Mouse (Mus musculus) heart, embryonic 11.5 days (tissue): ENCODE results near the gene Prrc2c. TPM values are rescaled to one million over a fixed set of nuclear protein-coding genes. Genes with fewer than 3 reads are reported as not detected.

Experiments used
- ATAC-seq: fragments of 200-750 bp; cut with Nextera tagmentation; replicated peaks from 2 replicates; pipeline ENCODE4 v1.8.0; 2017; ENCODE audit warnings: moderate library complexity; ENCODE audit not compliant: insufficient number of reproducible peaks, low FRiP score, low TSS enrichment
- H3K27ac ChIP-seq: fragments of 300-500 bp; sonication (generic); 2 replicates; pipeline ENCODE4 v1.5.1; 2014; ENCODE audit warnings: mild to moderate bottlenecking, low read depth, low read length
- H3K27me3 ChIP-seq: fragments of 300-500 bp; sonication (generic); 2 replicates; pipeline ENCODE4 v1.6.1; 2014; ENCODE audit warnings: mild to moderate bottlenecking, low read length, mixed read lengths; ENCODE audit not compliant: control insufficient read depth, insufficient read depth
- H3K36me3 ChIP-seq: fragments of 300-500 bp; sonication (generic); 2 replicates; pipeline ENCODE4 v1.6.1; 2014; ENCODE audit warnings: mild to moderate bottlenecking, low read length, moderate library complexity, mixed read lengths; ENCODE audit not compliant: control insufficient read depth, insufficient read depth
- H3K4me1 ChIP-seq: fragments of 300-500 bp; sonication (generic); 2 replicates; pipeline ENCODE4 v1.6.1; 2014; ENCODE audit warnings: low read length; ENCODE audit not compliant: control insufficient read depth, insufficient read depth
- H3K4me2 ChIP-seq: fragments of 300-500 bp; sonication (generic); 2 replicates; pipeline ENCODE4 v1.6.1; 2014; ENCODE audit warnings: mild to moderate bottlenecking, moderate library complexity
- H3K4me3 ChIP-seq: fragments of 300-500 bp; sonication (generic); 2 replicates; pipeline ENCODE4 v1.5.1; 2014; ENCODE audit warnings: low read depth, low read length
- H3K9ac ChIP-seq: fragments of 300-500 bp; sonication (generic); 2 replicates; pipeline ENCODE4 v1.6.1; 2014; ENCODE audit warnings: mild to moderate bottlenecking, low read depth, low read length, moderate library complexity
- H3K9me3 ChIP-seq: fragments of 300-500 bp; sonication (generic); replicated peaks from 2 replicates; pipeline ENCODE4 v1.6.1; 2016; ENCODE audit warnings: low read length; ENCODE audit not compliant: control insufficient read depth
- WGBS: fragments of 180-500 bp; shearing (Covaris S2); extraction: QIAGEN DNeasy Blood & Tissue Kit; methylation state at CpG from one replicate; pipeline ENCODE4 v1.1.7; 2014; ENCODE audit not compliant: insufficient replicate concordance; 5-methylcytosine and 5-hydroxymethylcytosine counted together
- polyA plus RNA-seq: library from polyadenylated mRNA; unstranded; fragments of >200 nt; fragmentation: Nextera tagmentation; extraction: Ambion mirVana; gene quantifications from 2 replicates; pipeline ENCODE4 v1.2.1, GENCODE M21; 2014

Gene Prrc2c
- polyA plus RNA-seq, 1 experiment from 2014 or later: 109 TPM

GRCm38 (mm10) chr1:162660276-162660860, 80.0 kb downstream of the Prrc2c start:
- 69% methylated on average over 11 of the region's 11 CpGs for WGBS
- Histone ChIP-seq H3K4me1 (no peaks in the 10 kb centered on the region), H3K4me3 (no peak overlapping the region), H3K9me3 (no peaks in the 10 kb centered on the region), H3K9ac (no peak overlapping the region), H3K27me3 (no peaks in the 10 kb centered on the region), H3K36me3 (no peaks in the 10 kb centered on the region), H3K4me2 (no peak overlapping the region), H3K27ac (no peak overlapping the region)
- ATAC-seq: no peak

GRCm38 (mm10) chr1:162658119-162658518, 82.2 kb downstream of the Prrc2c start, which contains the start of gene Myocos:
TSS of gene Myocos (minus strand) at chr1:162658219.
- Histone ChIP-seq H3K4me2 (no peak within 1 kb of the TSS), H3K9ac (no peak within 1 kb of the TSS), H3K4me3 (no peak within 1 kb of the TSS), H3K9me3 (no peaks in the 10 kb centered on the region), H3K27me3 (no peaks in the 10 kb centered on the region), H3K36me3 (no peaks in the 10 kb centered on the region), H3K4me1 (no peaks in the 10 kb centered on the region), H3K27ac (no peak within 1 kb of the TSS)
- WGBS: 83% methylated on average over 7 of the region's 7 CpGs
- no peak for ATAC-seq

- H3K9me3 ChIP-seq: no peaks in the 10 kb centered on the region
- H3K4me1 ChIP-seq: no peaks in the 10 kb centered on the region
- no peak overlapping the region for H3K4me3 ChIP-seq
- WGBS: 81% methylated on average over 14 of the region's 14 CpGs
- no peaks in the 10 kb centered on the region for H3K36me3 ChIP-seq
- no peaks in the 10 kb centered on the region for H3K27me3 ChIP-seq
- H3K4me2 ChIP-seq: no peak overlapping the region
- no peak overlapping the region for H3K27ac ChIP-seq
- no peak overlapping the region for H3K9ac ChIP-seq
- no peak for ATAC-seq
Measured at GRCm38 (mm10) chr1:162648416-162648815, 91.9 kb downstream of the Prrc2c start.

- Histone ChIP-seq H3K9ac (no peak overlapping the region), H3K4me3 (no peak overlapping the region), H3K27ac (no peak overlapping the region), H3K4me1 (no peaks in the 10 kb centered on the region), H3K9me3 (no peaks in the 10 kb centered on the region), H3K27me3 (no peaks in the 10 kb centered on the region), H3K4me2 (no peak overlapping the region), H3K36me3 (no peaks in the 10 kb centered on the region)
- no peak for ATAC-seq
- 77% methylated on average over 10 of the region's 10 CpGs for WGBS
Measured at GRCm38 (mm10) chr1:162646083-162646686, 94.2 kb downstream of the Prrc2c start.

GRCm38 (mm10) chr1:162643752-162644151, 96.6 kb downstream of the Prrc2c start:
- no peaks in the 10 kb centered on the region for H3K4me1 ChIP-seq
- ATAC-seq: no peak
- no peaks in the 10 kb centered on the region for H3K9me3 ChIP-seq
- no peak overlapping the region for H3K4me2 ChIP-seq
- H3K27ac ChIP-seq: no peak overlapping the region
- H3K36me3 ChIP-seq: no peaks in the 10 kb centered on the region
- H3K9ac ChIP-seq: no peak overlapping the region
- 37% methylated on average over 4 of the region's 4 CpGs for WGBS
- no peak overlapping the region for H3K4me3 ChIP-seq
- no peaks in the 10 kb centered on the region for H3K27me3 ChIP-seq

- Histone ChIP-seq H3K4me2 (no peak overlapping the region), H3K27ac (no peak overlapping the region), H3K4me3 (no peak overlapping the region), H3K36me3 (no peaks in the 10 kb centered on the region), H3K9ac (no peak overlapping the region), H3K4me1 (no peaks in the 10 kb centered on the region), H3K9me3 (no peaks in the 10 kb centered on the region), H3K27me3 (no peaks in the 10 kb centered on the region)
- ATAC-seq: no peak
- WGBS: 72% methylated on average over 3 of the region's 3 CpGs
Measured at GRCm38 (mm10) chr1:162642591-162642990, 97.8 kb downstream of the Prrc2c start.

GRCm38 (mm10) chr1:162639861-162640260, 100.5 kb downstream of the Prrc2c start:
- H3K36me3 ChIP-seq: no peaks in the 10 kb centered on the region
- H3K27ac ChIP-seq: no peak overlapping the region
- H3K9ac ChIP-seq: no peak overlapping the region
- ATAC-seq: no peak
- 84% methylated on average over 1 of the region's 1 CpGs for WGBS
- H3K4me2 ChIP-seq: no peak overlapping the region
- H3K4me3 ChIP-seq: no peak overlapping the region
- H3K27me3 ChIP-seq: no peaks in the 10 kb centered on the region
- no peaks in the 10 kb centered on the region for H3K9me3 ChIP-seq
- no peaks in the 10 kb centered on the region for H3K4me1 ChIP-seq

- no peak for ATAC-seq
- no peaks in the 10 kb centered on the region for H3K27me3 ChIP-seq
- no peaks in the 10 kb centered on the region for H3K9me3 ChIP-seq
- WGBS: 77% methylated on average over 10 of the region's 10 CpGs
- no peaks in the 10 kb centered on the region for H3K4me1 ChIP-seq
- H3K36me3 ChIP-seq: no peaks in the 10 kb centered on the region
- H3K4me2 ChIP-seq: no peak within 1 kb of the TSS
- no peak within 1 kb of the TSS for H3K27ac ChIP-seq
- no peak within 1 kb of the TSS for H3K9ac ChIP-seq
- H3K4me3 ChIP-seq: no peak within 1 kb of the TSS
Measured at GRCm38 (mm10) chr1:162639051-162639750, 101.2 kb downstream of the Prrc2c start, which contains the start of gene Myoc. TSS of gene Myoc (plus strand) at chr1:162639155.
